Mouse (Mus musculus): Measurements from ENCODE around the gene Olfr1282. TPM values are rescaled to one million over a fixed set of nuclear protein-coding genes. Genes with fewer than 3 reads are reported as not detected.
"Not testable (repeated sequence)": the region's sequence is repeated elsewhere in the genome, so short reads cannot be mapped to it uniquely, and the experiment has no call there.

Gene Olfr1282
- polyA plus RNA-seq (2016; fragmentation: Nextera tagmentation; extraction: Ambion mirVana) = not detected in 2 replicates

GRCm38 (mm10) chr2:111335976-111336375 is at the start of gene Olfr1282:
Olfr1282 (minus strand) TSS chr2:111336076.
- no peaks in the 10 kb centered on the region for H3K36me3 ChIP-seq
- H3K9ac ChIP-seq = no peak within 1 kb of the TSS
- no peak within 1 kb of the TSS for H3K4me2 ChIP-seq
- no peak within 1 kb of the TSS for H3K4me3 ChIP-seq
- ATAC-seq (ENCODE audit: insufficient number of reproducible peaks, low FRiP score) = no peak
- no peaks in the 10 kb centered on the region for H3K9me3 ChIP-seq (replicated peaks)
- WGBS = 61% methylated on average over 2 of the region's 2 CpGs
- H3K27ac ChIP-seq (ENCODE audit: poor library complexity, severe bottlenecking) = no peak within 1 kb of the TSS
- no peaks in the 10 kb centered on the region for H3K27me3 ChIP-seq (replicated peaks)
- no peaks in the 10 kb centered on the region for H3K4me1 ChIP-seq (replicated peaks)

- H3K9ac ChIP-seq = no peak within 1 kb of the TSS
- H3K4me2 ChIP-seq = no peak within 1 kb of the TSS
- H3K4me3 ChIP-seq = no peak within 1 kb of the TSS
- WGBS = 84% methylated on average over 1 of the region's 1 CpGs
- no peak for ATAC-seq (ENCODE audit: insufficient number of reproducible peaks, low FRiP score)
- no peaks in the 10 kb centered on the region for H3K36me3 ChIP-seq
- H3K27ac ChIP-seq (ENCODE audit: poor library complexity, severe bottlenecking) = no peak within 1 kb of the TSS
- no peaks in the 10 kb centered on the region for H3K9me3 ChIP-seq (replicated peaks)
- H3K27me3 ChIP-seq (replicated peaks) = no peaks in the 10 kb centered on the region
- H3K4me1 ChIP-seq (replicated peaks) = no peaks in the 10 kb centered on the region
Observed at GRCm38 (mm10) chr2:111375222-111375621, 39.3 kb upstream of the Olfr1282 start, which contains the start of gene Olfr1284. Olfr1284 (plus strand) TSS chr2:111375522.

GRCm38 (mm10) chr2:111366490-111366889 is 30.6 kb upstream of the Olfr1282 start, which contains the start of gene Olfr1283:
Olfr1283 (plus strand) TSS chr2:111366790.
- ATAC-seq (ENCODE audit: insufficient number of reproducible peaks, low FRiP score) = no peak
- Histone ChIP-seq H3K4me3 (no peak within 1 kb of the TSS), H3K4me2 (no peak within 1 kb of the TSS), H3K9me3 (replicated peaks) (no peaks in the 10 kb centered on the region; the same call in 1 of the 2 replicates), H3K9ac (no peak within 1 kb of the TSS), H3K27ac (ENCODE audit: poor library complexity, severe bottlenecking) (no peak within 1 kb of the TSS), H3K36me3 (no peaks in the 10 kb centered on the region), H3K27me3 (replicated peaks) (no peaks in the 10 kb centered on the region), H3K4me1 (replicated peaks) (no peaks in the 10 kb centered on the region)
- WGBS = 69% methylated on average over 2 of the region's 2 CpGs

GRCm38 (mm10) chr2:111333721-111334120 is 2.2 kb downstream of the Olfr1282 start:
- WGBS = 76% methylated on average over 5 of the region's 5 CpGs
- not testable (repeated sequence) for H3K27ac ChIP-seq (ENCODE audit: poor library complexity, severe bottlenecking); H3K36me3 ChIP-seq; H3K4me1 ChIP-seq (replicated peaks); ATAC-seq (ENCODE audit: insufficient number of reproducible peaks, low FRiP score); H3K4me2 ChIP-seq; H3K9me3 ChIP-seq (replicated peaks); H3K4me3 ChIP-seq; H3K9ac ChIP-seq; H3K27me3 ChIP-seq (replicated peaks)

- no peak within 1 kb of the TSS for H3K27ac ChIP-seq (ENCODE audit: poor library complexity, severe bottlenecking)
- 61% methylated on average over 2 of the region's 2 CpGs for WGBS
- H3K9me3 ChIP-seq (replicated peaks) = no peaks in the 10 kb centered on the region
- no peaks in the 10 kb centered on the region for H3K27me3 ChIP-seq (replicated peaks)
- H3K4me2 ChIP-seq = no peak within 1 kb of the TSS
- no peak within 1 kb of the TSS for H3K9ac ChIP-seq
- H3K4me3 ChIP-seq = no peak within 1 kb of the TSS
- ATAC-seq (ENCODE audit: insufficient number of reproducible peaks, low FRiP score) = no peak
- H3K36me3 ChIP-seq = no peaks in the 10 kb centered on the region
- no peaks in the 10 kb centered on the region for H3K4me1 ChIP-seq (replicated peaks)
Observed at GRCm38 (mm10) chr2:111326220-111326619, 9.7 kb downstream of the Olfr1282 start, which contains the start of gene Olfr1281. Olfr1281 (plus strand) TSS chr2:111326520.

- Histone ChIP-seq H3K9ac (no peak within 1 kb of the TSS), H3K4me2 (no peak within 1 kb of the TSS), H3K36me3 (no peaks in the 10 kb centered on the region), H3K4me3 (no peak within 1 kb of the TSS), H3K27me3 (replicated peaks) (no peaks in the 10 kb centered on the region), H3K4me1 (replicated peaks) (no peaks in the 10 kb centered on the region), H3K9me3 (replicated peaks) (no peaks in the 10 kb centered on the region), H3K27ac (ENCODE audit: poor library complexity, severe bottlenecking) (no peak within 1 kb of the TSS)
- ATAC-seq (ENCODE audit: insufficient number of reproducible peaks, low FRiP score) = no peak
Observed at GRCm38 (mm10) chr2:111313717-111314116, 22.2 kb downstream of the Olfr1282 start, which contains the start of gene Olfr1280. Olfr1280 (plus strand) TSS chr2:111314017.

GRCm38 (mm10) chr2:111300374-111300773 is 35.5 kb downstream of the Olfr1282 start, which contains the start of gene Olfr1279:
Olfr1279 (plus strand) TSS chr2:111300635.
- no peak for ATAC-seq (ENCODE audit: insufficient number of reproducible peaks, low FRiP score)
- Histone ChIP-seq H3K4me3 (no peak within 1 kb of the TSS), H3K27me3 (replicated peaks) (no peaks in the 10 kb centered on the region), H3K9ac (no peak within 1 kb of the TSS), H3K4me1 (replicated peaks) (no peaks in the 10 kb centered on the region), H3K9me3 (replicated peaks) (no peaks in the 10 kb centered on the region), H3K27ac (ENCODE audit: poor library complexity, severe bottlenecking) (no peak within 1 kb of the TSS), H3K4me2 (no peak within 1 kb of the TSS), H3K36me3 (no peaks in the 10 kb centered on the region)

- Histone ChIP-seq H3K36me3 (no peaks in the 10 kb centered on the region), H3K4me3 (no peak overlapping the region), H3K4me1 (replicated peaks) (no peaks in the 10 kb centered on the region), H3K27me3 (replicated peaks) (no peaks in the 10 kb centered on the region), H3K9me3 (replicated peaks) (no peaks in the 10 kb centered on the region), H3K9ac (no peak overlapping the region), H3K27ac (ENCODE audit: poor library complexity, severe bottlenecking) (no peak overlapping the region), H3K4me2 (no peak overlapping the region)
- ATAC-seq (ENCODE audit: insufficient number of reproducible peaks, low FRiP score) = no peak
Observed at GRCm38 (mm10) chr2:111298541-111298940, 37.3 kb downstream of the Olfr1282 start.

- Histone ChIP-seq H3K36me3 (no peaks in the 10 kb centered on the region), H3K9ac (no peak within 1 kb of the TSS), H3K4me3 (no peak within 1 kb of the TSS), H3K27me3 (replicated peaks) (no peaks in the 10 kb centered on the region), H3K27ac (ENCODE audit: poor library complexity, severe bottlenecking) (no peak within 1 kb of the TSS), H3K4me1 (replicated peaks) (no peaks in the 10 kb centered on the region), H3K4me2 (no peak within 1 kb of the TSS), H3K9me3 (replicated peaks) (no peaks in the 10 kb centered on the region)
- no peak for ATAC-seq (ENCODE audit: insufficient number of reproducible peaks, low FRiP score)
Observed at GRCm38 (mm10) chr2:111289836-111290235, 46.0 kb downstream of the Olfr1282 start, which contains the start of gene Olfr1278. Olfr1278 (plus strand) TSS chr2:111290136.

Other genes with a start within 250 kb of the Olfr1282 start
- not detected in 2 replicates for gene Gm13941, start 230.1 kb downstream of the Olfr1282 start, polyA plus RNA-seq (2016; fragmentation: Nextera tagmentation; extraction: Ambion mirVana)
- not detected in 2 replicates for gene Gm15130, start 183.1 kb downstream of the Olfr1282 start, polyA plus RNA-seq (2016; fragmentation: Nextera tagmentation; extraction: Ambion mirVana)
- gene 4930430A15Rik, start 106.5 kb downstream of the Olfr1282 start, polyA plus RNA-seq (2016; fragmentation: Nextera tagmentation; extraction: Ambion mirVana) = not detected in 2 replicates
- gene Olfr1275, start 100.8 kb downstream of the Olfr1282 start, polyA plus RNA-seq (2016; fragmentation: Nextera tagmentation; extraction: Ambion mirVana) = not detected in 2 replicates
- not detected in 2 replicates for gene Olfr1276, start 81.6 kb downstream of the Olfr1282 start, polyA plus RNA-seq (2016; fragmentation: Nextera tagmentation; extraction: Ambion mirVana)
- not detected in 2 replicates for gene Olfr1277, start 62.0 kb downstream of the Olfr1282 start, polyA plus RNA-seq (2016; fragmentation: Nextera tagmentation; extraction: Ambion mirVana)
- not detected in 2 replicates for gene Olfr1278, start 45.9 kb downstream of the Olfr1282 start, polyA plus RNA-seq (2016; fragmentation: Nextera tagmentation; extraction: Ambion mirVana)
- not detected in 2 replicates for gene Olfr1279, start 35.4 kb downstream of the Olfr1282 start, polyA plus RNA-seq (2016; fragmentation: Nextera tagmentation; extraction: Ambion mirVana)
- not detected in 2 replicates for gene Olfr1280, start 22.1 kb downstream of the Olfr1282 start, polyA plus RNA-seq (2016; fragmentation: Nextera tagmentation; extraction: Ambion mirVana)
- not detected in 2 replicates for gene Olfr1281, start 9.6 kb downstream of the Olfr1282 start, polyA plus RNA-seq (2016; fragmentation: Nextera tagmentation; extraction: Ambion mirVana)
- gene Olfr1283, start 30.7 kb upstream of the Olfr1282 start, polyA plus RNA-seq (2016; fragmentation: Nextera tagmentation; extraction: Ambion mirVana) = not detected in 2 replicates
- not detected in 2 replicates for gene Olfr1284, start 39.4 kb upstream of the Olfr1282 start, polyA plus RNA-seq (2016; fragmentation: Nextera tagmentation; extraction: Ambion mirVana)
- not detected in 2 replicates for gene Olfr1286, start 87.0 kb upstream of the Olfr1282 start, polyA plus RNA-seq (2016; fragmentation: Nextera tagmentation; extraction: Ambion mirVana)
- not detected in 2 replicates for gene Olfr1287, start 113.1 kb upstream of the Olfr1282 start, polyA plus RNA-seq (2016; fragmentation: Nextera tagmentation; extraction: Ambion mirVana)
- gene Olfr1288, start 138.0 kb upstream of the Olfr1282 start, polyA plus RNA-seq (2016; fragmentation: Nextera tagmentation; extraction: Ambion mirVana) = not detected in 2 replicates
- gene Olfr1289, start 144.7 kb upstream of the Olfr1282 start, polyA plus RNA-seq (2016; fragmentation: Nextera tagmentation; extraction: Ambion mirVana) = not detected in 2 replicates
- gene Olfr1290, start 157.8 kb upstream of the Olfr1282 start, polyA plus RNA-seq (2016; fragmentation: Nextera tagmentation; extraction: Ambion mirVana) = 0.09 and 0.33 TPM in 2 replicates
- not detected in 2 replicates for gene Olfr1291-ps1, start 161.1 kb upstream of the Olfr1282 start, polyA plus RNA-seq (2016; fragmentation: Nextera tagmentation; extraction: Ambion mirVana)
- gene Olfr1293-ps, start 189.1 kb upstream of the Olfr1282 start, polyA plus RNA-seq (2016; fragmentation: Nextera tagmentation; extraction: Ambion mirVana) = not detected in 2 replicates
- gene Olfr1294, start 204.2 kb upstream of the Olfr1282 start, polyA plus RNA-seq (2016; fragmentation: Nextera tagmentation; extraction: Ambion mirVana) = not detected in 2 replicates
- gene Olfr1295, start 233.6 kb upstream of the Olfr1282 start, polyA plus RNA-seq (2016; fragmentation: Nextera tagmentation; extraction: Ambion mirVana) = not detected in 2 replicates